Mouse (Mus musculus) heart, embryonic 16.5 days (tissue): Measurements from ENCODE around the gene Ass1. TPM values are rescaled to one million over a fixed set of nuclear protein-coding genes. Genes with fewer than 3 reads are reported as not detected.

Experiments used
- ATAC-seq: fragments of 200-750 bp; cut with Nextera tagmentation; replicated peaks from 2 replicates; pipeline ENCODE4 v1.8.0; 2017; ENCODE audit warnings: moderate number of reproducible peaks; ENCODE audit not compliant: insufficient read depth, low FRiP score; ENCODE audit errors: extremely low read depth
- H3K27ac ChIP-seq: fragments of 300-500 bp; sonication (generic); 2 replicates; pipeline ENCODE4 v1.5.1; 2014; ENCODE audit warnings: mild to moderate bottlenecking, low read length, control low read depth, moderate library complexity
- H3K27me3 ChIP-seq: fragments of 300-500 bp; sonication (generic); 2 replicates; pipeline ENCODE4 v1.6.1; 2014; ENCODE audit warnings: low read length, mixed read lengths; ENCODE audit not compliant: control insufficient read depth, insufficient read depth
- H3K36me3 ChIP-seq: fragments of 300-500 bp; sonication (generic); 2 replicates; pipeline ENCODE4 v1.6.1; 2014; ENCODE audit not compliant: control insufficient read depth, insufficient read depth
- H3K4me1 ChIP-seq: fragments of 300-500 bp; sonication (generic); 2 replicates; pipeline ENCODE4 v1.6.1; 2014; ENCODE audit warnings: low read length, mixed read lengths; ENCODE audit not compliant: control insufficient read depth, insufficient read depth
- H3K4me2 ChIP-seq: fragments of 300-500 bp; sonication (generic); 2 replicates; pipeline ENCODE4 v1.6.1; 2014; ENCODE audit warnings: low read depth, mild to moderate bottlenecking, control low read depth, low read length
- H3K4me3 ChIP-seq: fragments of 300-500 bp; sonication (generic); 2 replicates; pipeline ENCODE4 v1.5.1; 2014; ENCODE audit warnings: mild to moderate bottlenecking, control low read depth, low read length
- H3K9ac ChIP-seq: fragments of 300-500 bp; sonication (generic); 2 replicates; pipeline ENCODE4 v1.6.1; 2014; ENCODE audit warnings: low read length, control low read depth
- H3K9me3 ChIP-seq: fragments of 300-500 bp; sonication (generic); replicated peaks from 2 replicates; pipeline ENCODE4 v1.6.1; 2016; ENCODE audit warnings: low read length; ENCODE audit not compliant: control insufficient read depth
- WGBS: fragments of 180-500 bp; shearing (Covaris S2); extraction: QIAGEN DNeasy Blood & Tissue Kit; methylation state at CpG from one replicate; pipeline ENCODE4 v1.1.7; 2014; 5-methylcytosine and 5-hydroxymethylcytosine counted together
- polyA plus RNA-seq: library from polyadenylated mRNA; unstranded; fragments of >200 nt; fragmentation: Nextera tagmentation; extraction: Ambion mirVana; gene quantifications from 2 replicates; pipeline ENCODE4 v1.2.1, GENCODE M21; 2015

The Ass1 gene
- polyA plus RNA-seq, 1 experiment from 2014 or later, result 11.8 TPM

DNA sequence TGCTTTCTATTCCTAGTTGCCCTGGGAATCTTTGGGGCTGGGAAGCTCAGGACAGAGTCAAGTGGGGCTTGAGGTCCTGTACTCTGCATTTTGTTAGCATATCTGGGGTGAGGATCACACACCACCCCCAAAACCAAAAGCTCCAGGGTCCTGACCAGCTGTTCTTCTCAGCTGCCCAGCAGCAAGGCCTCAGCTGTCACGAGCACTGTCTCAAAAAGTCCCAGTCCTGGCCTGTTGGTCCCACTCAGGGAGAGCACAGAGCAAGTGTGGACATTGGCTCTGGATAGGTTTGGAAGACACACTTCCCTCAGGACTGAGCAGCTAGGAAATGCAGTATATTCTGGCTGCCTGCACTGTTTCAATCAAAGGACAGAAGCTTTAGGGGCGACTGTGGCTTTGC is 20.5 kb downstream of the Ass1 start:
- H3K9ac ChIP-seq, result no peak overlapping the region
- 67% methylated on average over 2 of the region's 2 CpGs for WGBS
- H3K4me2 ChIP-seq, result no peak overlapping the region
- no peaks in the 10 kb centered on the region for H3K36me3 ChIP-seq
- no peak overlapping the region for H3K4me3 ChIP-seq
- H3K9me3 ChIP-seq, result no peaks in the 10 kb centered on the region
- H3K4me1 ChIP-seq, result no peaks in the 10 kb centered on the region
- no peak for ATAC-seq
- H3K27ac ChIP-seq, result no peak overlapping the region
- H3K27me3 ChIP-seq, result peaks cover 4% of the 10 kb centered on the region

DNA sequence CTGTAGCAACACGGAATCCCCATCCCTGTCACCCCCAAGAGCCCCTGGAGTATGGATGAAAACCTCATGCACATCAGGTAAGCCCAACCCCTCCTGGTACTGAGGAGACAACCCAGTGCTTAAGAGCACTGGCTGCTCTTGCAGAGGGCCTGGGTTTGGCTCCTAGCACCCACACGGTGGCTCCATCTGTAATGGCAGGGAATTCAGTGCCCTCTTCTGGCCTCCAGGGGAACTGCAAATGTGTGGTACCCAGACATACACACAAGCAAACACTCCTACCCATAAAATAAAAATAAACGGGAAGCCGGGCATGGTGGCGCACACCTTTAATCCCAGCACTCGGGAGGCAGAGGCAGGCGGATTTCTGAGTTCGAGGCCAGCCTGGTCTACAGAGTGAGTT is 22.3 kb downstream of the Ass1 start:
- Histone ChIP-seq H3K9ac (no peak overlapping the region), H3K27ac (no peak overlapping the region), H3K4me1 (no peaks in the 10 kb centered on the region), H3K36me3 (no peaks in the 10 kb centered on the region), H3K27me3 (peaks cover 4% of the 10 kb centered on the region), H3K4me2 (no peak overlapping the region), H3K9me3 (no peaks in the 10 kb centered on the region), H3K4me3 (no peak overlapping the region)
- WGBS, result 90% methylated on average over 8 of the region's 8 CpGs
- ATAC-seq, result no peak

DNA sequence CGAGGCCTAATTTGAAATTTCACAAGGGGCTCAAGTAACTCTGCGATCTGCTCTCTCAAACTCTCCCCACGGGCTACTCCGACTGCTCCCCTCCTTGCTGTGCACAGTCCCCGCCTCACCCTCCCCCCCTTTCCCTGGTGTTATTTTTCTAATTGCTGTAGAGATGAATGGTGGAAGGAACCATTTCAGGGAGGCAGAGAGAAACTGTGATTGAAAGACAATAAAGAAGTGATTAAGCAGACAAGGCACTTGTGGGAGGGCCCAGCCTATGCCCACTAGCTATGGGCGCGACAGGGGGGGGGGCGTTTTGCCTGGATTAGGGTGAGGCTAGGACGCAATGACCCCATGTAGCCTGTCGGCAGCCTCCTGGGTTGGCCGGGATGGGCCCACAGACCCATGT is 23.2 kb downstream of the Ass1 start:
- Histone ChIP-seq H3K4me2 (no peak overlapping the region), H3K4me3 (no peak overlapping the region), H3K27me3 (peaks cover 4% of the 10 kb centered on the region), H3K4me1 (no peaks in the 10 kb centered on the region), H3K36me3 (no peaks in the 10 kb centered on the region), H3K9ac (no peak overlapping the region), H3K9me3 (no peaks in the 10 kb centered on the region), H3K27ac (no peak overlapping the region)
- ATAC-seq, result no peak
- WGBS, result 76% methylated on average over 11 of the region's 11 CpGs

DNA sequence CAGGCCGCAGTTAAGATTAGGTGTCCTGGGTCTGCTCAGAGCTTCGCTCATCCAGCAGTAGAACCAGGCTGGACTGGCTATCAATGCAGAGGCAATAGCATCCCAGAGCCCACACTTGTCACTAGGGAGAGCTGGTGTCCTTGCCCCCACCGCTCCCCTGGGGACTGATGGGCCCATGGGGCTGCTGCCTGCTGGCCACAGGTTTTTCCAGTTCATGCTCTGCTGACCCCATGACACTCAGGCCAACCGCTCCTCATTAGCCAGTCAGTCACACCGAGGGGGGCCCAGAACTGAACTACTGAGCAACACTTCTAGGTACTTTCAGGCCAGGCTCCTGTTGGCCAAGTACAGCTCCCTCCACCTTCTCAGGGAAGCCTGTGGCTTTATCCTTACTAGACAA is 24.3 kb downstream of the Ass1 start:
- H3K4me2 ChIP-seq, result no peak overlapping the region
- no peak overlapping the region for H3K27ac ChIP-seq
- WGBS, result 78% methylated on average over 5 of the region's 5 CpGs
- H3K9ac ChIP-seq, result no peak overlapping the region
- peaks cover 4% of the 10 kb centered on the region for H3K27me3 ChIP-seq
- no peaks in the 10 kb centered on the region for H3K9me3 ChIP-seq
- no peaks in the 10 kb centered on the region for H3K36me3 ChIP-seq
- H3K4me1 ChIP-seq, result no peaks in the 10 kb centered on the region
- ATAC-seq, result no peak
- no peak overlapping the region for H3K4me3 ChIP-seq

DNA sequence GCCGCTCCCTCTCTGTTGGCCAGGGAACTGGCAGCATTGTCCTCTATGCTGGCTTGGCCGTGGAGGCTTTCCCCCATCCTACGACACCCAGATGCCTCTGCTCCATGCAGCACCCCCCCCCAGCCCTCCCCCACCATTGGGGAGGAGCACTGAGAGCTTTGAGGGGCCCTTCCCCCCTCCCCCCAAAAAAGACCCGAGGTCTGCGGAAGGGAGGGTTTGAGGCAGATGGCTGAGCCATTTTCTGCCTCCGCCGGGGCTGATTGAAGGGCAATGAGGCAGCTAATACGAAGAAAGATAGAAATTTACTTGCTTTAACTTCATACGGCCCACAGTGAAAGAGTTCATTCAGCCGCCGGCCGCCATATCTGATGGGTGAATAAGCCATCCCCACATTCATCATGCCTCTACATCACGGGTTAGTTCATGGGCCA is 25.1 kb downstream of the Ass1 start:
- Histone ChIP-seq H3K27ac (no peak overlapping the region), H3K9me3 (no peaks in the 10 kb centered on the region), H3K4me3 (no peak overlapping the region), H3K4me1 (no peaks in the 10 kb centered on the region), H3K27me3 (peaks cover 4% of the 10 kb centered on the region), H3K9ac (no peak overlapping the region), H3K36me3 (no peaks in the 10 kb centered on the region), H3K4me2 (no peak overlapping the region)
- no peak for ATAC-seq
- WGBS, result 72% methylated on average over 13 of the region's 13 CpGs

DNA sequence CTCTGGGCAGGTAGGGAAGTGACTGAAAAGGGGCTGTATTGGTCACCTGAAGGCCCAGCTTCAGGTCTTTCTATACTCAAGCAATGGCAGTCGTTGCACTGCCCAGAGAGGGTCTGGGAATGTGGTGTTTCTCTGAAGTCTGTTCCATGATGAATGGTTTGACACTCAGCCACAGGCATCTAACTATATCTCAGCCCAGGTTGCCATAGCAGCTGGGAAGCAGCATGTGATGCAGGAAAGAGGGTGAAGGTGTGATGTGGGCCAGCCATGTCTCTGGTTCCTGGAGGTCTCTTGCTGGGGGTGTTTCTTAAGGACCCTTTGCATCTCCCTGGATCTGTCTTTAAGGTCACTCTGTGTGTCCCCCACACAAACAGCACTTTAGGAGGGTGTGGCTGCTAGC is 26.1 kb downstream of the Ass1 start:
- no peaks in the 10 kb centered on the region for H3K36me3 ChIP-seq
- H3K4me1 ChIP-seq, result no peaks in the 10 kb centered on the region
- WGBS, result 43% methylated on average over 1 of the region's 1 CpGs
- peaks cover 4% of the 10 kb centered on the region for H3K27me3 ChIP-seq
- no peak overlapping the region for H3K4me3 ChIP-seq
- H3K4me2 ChIP-seq, result no peak overlapping the region
- ATAC-seq, result no peak
- H3K9me3 ChIP-seq, result no peaks in the 10 kb centered on the region
- H3K9ac ChIP-seq, result no peak overlapping the region
- H3K27ac ChIP-seq, result no peak overlapping the region

DNA sequence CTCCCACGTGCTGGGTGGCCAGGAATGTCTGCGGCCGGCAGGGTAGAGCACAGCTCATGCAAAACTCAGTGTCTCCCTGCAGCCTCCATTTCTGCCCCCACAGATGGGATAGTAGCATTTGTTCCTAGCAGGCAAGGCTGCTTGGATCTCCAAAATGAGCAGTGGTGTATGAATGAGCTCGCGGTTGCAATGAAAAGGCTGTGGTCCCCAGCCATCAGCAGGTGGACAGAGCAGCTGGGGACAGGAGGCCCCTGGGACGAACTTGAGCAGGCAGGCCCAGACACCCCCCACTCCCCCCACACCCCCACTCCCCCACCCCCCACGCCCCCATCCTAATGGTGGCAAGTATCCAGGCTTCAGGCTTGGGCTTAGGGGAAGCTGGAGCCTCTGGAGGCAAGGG is 27.1 kb downstream of the Ass1 start:
- 72% methylated on average over 7 of the region's 7 CpGs for WGBS
- Histone ChIP-seq H3K27ac (no peak overlapping the region), H3K9me3 (no peaks in the 10 kb centered on the region), H3K27me3 (peaks cover 4% of the 10 kb centered on the region), H3K4me1 (no peaks in the 10 kb centered on the region), H3K9ac (no peak overlapping the region), H3K4me3 (no peak overlapping the region), H3K36me3 (no peaks in the 10 kb centered on the region), H3K4me2 (no peak overlapping the region)
- no peak for ATAC-seq

DNA sequence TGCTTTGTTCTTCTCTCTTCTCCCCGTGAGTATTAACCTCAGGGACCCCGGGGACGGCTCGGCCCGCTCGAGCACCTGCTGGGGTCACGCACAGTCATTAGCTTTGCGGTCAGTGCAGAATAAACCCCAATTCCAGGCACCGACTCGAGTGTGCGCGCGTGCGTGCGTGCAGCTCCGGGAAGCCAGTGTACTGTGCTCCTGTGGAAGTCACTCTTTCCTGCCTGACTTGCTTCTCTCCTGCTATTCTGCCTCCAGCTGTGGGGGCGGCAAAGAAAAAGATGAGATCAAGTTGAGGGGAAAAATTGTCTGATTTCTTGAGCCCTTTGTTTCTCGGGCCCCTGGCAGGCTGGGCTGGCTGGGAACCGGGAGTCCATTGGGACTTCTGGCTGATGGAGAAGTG is 27.6 kb downstream of the Ass1 start:
- H3K4me3 ChIP-seq, result no peak overlapping the region
- WGBS, result 83% methylated on average over 19 of the region's 19 CpGs
- H3K27me3 ChIP-seq, result peaks cover 4% of the 10 kb centered on the region
- H3K9ac ChIP-seq, result no peak overlapping the region
- ATAC-seq, result no peak
- no peaks in the 10 kb centered on the region for H3K4me1 ChIP-seq
- H3K36me3 ChIP-seq, result no peaks in the 10 kb centered on the region
- no peak overlapping the region for H3K27ac ChIP-seq
- no peaks in the 10 kb centered on the region for H3K9me3 ChIP-seq
- no peak overlapping the region for H3K4me2 ChIP-seq

DNA sequence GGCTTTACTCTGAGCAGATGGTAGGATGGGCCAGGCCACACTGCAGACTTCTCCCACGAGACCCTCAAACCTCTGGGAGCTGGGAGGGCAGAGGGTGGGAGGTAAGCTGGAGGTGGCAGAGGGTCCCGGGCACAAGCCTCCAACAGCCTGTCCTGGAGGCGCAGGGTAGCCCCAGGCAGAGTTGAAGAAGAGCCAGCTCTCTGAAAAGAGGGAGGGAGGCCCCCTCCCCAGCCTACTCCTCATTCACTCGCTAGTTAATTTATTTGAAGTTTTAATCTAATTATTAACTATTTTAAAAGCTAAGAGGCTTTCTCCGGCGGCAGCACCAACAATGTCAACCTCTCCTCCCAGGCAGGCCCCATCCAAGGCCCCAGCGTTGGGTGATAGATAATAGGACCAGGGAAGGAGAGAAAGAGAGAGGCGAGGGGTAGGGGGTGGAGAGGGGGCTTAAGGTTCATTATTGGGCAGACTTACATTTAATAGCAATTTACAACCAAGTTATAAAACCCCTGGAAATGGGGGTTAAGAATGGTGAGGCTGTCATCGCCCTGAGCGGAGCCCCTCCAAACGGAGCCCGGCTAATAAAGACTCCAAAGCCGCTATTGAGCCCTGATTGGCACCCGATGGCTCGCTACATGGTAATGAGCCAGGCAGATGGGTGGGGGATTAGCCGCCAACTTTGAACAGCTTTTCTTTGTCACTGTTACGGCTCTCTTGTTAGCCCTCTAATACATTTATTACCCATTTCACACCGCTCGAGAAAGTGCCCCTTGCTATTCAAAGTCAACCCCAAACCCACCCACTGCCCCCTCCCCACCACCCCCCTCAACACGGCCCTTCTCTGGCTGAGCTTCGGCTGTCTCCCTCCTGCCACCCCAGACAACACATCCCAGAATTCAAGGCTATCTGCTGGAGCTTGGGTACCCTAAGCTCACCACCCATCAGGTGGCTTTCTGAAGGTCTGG is 29.6 kb downstream of the Ass1 start:
- Histone ChIP-seq H3K9me3 (no peaks in the 10 kb centered on the region), H3K4me2 (no peak overlapping the region), H3K4me3 (no peak overlapping the region), H3K27ac (no peak overlapping the region), H3K36me3 (no peaks in the 10 kb centered on the region), H3K9ac (no peak overlapping the region), H3K27me3 (peaks cover 10% of the 10 kb centered on the region), H3K4me1 (no peaks in the 10 kb centered on the region)
- WGBS, result 68% methylated on average over 21 of the region's 21 CpGs
- no peak for ATAC-seq
